Mouse (Mus musculus): ENCODE data around the gene Oaz3.

Oaz3 gene

DNA sequence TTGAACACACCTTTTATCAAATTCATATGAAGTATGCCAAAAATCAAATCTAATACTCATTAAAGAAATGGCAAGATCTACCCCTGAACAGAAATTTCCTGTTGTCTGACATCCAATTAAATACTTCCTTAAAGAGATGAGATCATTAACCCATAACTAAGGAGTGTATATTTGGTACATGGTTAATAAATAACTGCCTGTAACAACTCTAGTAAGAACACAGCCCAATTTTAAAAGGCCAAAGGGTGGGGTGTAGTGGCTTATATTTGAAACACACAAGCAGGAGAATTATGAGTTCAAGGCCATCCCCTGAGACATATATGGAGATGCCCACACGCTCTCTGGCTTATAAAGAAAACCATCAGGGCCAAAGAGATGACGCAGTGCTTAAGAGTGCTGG lies 5.7 kb upstream of the Oaz3 start:
- no peak for DNase-seq

DNA sequence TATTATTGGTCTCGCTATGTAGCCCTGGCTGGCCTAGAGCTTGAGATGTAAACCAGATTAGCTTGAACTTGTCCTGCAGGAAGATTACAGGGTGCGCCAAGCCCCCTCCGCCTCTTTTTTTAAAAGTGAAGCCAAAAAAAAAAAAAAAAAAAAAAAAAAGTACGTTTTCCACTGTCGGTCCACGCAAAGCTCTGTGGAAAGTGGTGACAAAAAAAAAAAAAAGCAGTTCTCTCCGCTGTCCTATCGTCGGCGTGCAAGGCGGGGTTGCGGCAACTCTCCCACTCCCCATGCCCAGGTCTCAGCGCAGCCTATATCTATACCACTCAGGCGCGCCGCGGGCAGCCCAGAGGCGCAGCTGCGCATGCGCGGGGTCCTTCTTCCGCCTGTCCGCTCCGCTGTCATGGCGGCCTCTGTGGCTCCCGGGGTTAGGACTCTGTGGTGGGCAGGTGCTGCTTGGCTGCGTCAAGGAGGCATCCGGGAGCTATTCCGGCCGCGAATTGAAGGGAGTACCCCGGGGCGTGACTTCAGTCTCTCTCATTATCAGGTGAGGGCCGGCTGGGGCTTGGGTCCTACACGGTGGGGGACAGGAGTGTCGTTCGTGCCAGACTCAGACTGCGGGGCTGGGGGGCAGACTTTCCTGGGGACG lies 641 bp downstream of the Oaz3 start, which contains the start of gene Mrpl9:
Gene Mrpl9 (plus strand): TSS at position 368 of the 646 bp plus-strand sequence.
- peak; percentile 99 for DNase-seq

DNA sequence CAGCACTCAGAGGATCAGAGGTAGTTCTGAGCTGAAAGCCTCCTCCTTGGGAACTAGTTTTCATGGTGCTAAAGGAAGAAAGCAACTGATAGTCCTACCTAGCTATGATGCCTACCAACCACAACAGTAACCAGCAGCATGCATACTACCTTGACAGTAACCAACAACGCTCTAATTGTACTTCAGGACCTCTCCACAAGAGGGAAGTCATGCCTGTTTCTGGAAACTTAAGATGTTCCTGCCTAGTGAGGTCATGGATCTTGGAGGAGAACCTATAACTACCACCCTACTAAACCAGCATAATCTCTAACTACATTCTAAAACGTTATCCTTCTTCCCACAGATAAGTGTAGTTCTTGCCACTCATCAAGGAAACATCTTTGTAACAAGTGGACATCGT lies 2.5 kb downstream of the Oaz3 start:
- peak; percentile 0 for DNase-seq

DNA sequence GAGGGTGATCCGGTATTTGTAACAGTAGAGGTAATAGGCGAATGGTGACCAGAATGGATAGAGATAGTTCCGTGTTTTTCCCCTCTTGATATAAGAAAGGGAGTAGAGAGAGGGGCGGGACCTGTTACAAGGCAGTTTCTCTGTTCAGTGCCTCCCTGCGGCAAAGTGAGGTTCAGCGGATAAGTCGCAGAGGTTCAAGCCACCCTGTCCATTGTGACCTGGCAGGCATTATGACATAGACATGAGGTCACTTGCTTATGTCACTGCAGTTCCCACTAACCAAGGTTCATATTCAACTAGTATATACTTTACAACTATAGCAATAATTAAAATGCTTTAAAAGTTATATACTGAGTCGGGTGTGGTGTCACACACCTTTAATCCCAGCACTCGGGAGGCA lies 7.3 kb downstream of the Oaz3 start:
- peak; percentile 61 for DNase-seq

DNA sequence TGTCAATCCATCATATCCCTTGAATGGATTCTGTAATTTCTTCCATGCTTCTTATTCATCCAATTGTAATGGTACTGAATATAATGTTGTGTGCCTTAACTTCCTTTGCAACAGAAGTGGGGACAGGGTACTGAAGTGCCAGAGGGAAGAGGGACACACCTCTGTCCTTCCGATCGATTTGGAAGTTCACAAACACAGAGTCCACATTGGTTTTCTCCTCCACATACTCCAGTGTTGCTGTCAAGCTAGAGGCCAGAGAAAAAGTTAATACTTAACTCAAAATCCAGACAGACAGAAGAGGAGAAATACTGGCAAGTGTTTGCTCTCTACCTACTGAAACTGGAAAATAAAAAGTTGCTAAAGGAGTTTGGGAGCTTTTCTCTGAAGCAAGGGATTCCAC lies 9.4 kb downstream of the Oaz3 start:
- peak; percentile 16 for DNase-seq

DNA sequence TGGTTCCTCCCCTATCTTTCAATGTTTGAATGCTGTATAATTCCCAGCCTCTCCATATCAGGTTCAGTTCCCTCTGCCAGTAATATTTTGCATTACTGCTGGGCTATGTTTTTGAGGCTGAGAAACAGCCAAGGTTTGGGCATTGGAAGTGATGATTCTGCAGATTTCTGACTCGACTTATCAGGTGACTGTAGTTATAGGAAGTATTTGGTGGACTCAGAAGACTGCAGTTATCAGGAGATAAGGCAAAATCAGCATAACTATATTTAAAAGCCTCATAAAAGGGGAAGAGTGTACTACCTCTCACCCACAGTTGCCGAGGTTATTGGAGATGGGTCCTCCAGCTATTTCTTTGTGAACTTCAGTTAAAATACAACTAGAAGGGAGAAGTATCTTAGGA lies 12.7 kb downstream of the Oaz3 start:
- no peak for DNase-seq

DNA sequence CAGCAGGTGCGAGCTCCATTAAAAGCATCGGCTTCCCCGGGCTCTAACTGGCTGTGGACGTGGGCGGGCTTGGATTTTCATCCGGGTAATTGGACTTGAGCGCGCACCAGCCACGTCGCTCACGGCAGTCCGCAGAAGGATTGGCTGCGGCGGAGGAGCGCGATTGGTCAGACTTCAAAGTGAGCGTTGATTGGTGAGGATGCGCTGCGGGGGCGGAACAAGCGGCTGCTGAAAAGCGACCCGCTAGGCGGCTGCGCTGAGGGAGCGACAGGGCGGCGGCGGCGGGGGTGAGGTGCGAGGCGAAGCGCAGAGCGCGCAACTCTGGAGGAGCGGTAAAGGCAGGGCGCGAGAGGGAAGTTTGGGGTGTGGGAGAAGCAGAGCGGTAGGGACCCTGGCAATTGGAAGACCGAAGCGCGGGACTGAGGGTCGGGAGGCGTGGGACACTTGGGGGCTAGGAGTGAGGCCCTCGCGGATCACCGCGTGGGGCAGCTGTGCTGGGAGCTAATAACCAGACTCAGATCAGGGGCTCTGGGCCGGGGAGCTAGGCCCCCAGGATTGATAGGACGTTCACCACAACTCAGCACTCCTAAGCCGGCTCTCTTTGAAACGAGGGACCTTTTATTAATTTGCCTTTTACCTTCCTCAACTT lies 30.6 kb downstream of the Oaz3 start, which contains the start of gene Tdrkh:
Gene Tdrkh (plus strand): TSS at position 243 of the 649 bp plus-strand sequence.
- peak; percentile 100 for DNase-seq

DNA sequence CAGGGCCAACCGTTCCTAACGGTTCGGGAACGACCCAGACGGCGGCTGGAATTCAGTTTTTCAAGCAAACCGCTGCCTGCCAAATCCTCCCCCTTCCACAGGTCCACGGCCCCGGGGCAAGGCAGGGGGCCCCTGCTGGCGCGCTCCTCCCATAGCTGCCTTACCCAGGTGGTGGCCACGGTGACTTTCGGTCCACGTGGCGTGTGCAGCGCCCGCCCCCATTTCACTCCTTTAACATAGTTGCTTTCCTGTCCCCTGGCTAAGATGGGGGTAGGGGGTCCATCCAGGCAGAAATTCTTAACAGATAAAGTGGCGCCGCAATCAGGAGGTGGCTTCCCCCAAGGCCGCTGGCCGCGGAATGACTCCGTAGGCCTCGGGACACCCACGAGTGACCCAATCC lies 31.2 kb downstream of the Oaz3 start:
- no peak for DNase-seq

DNA sequence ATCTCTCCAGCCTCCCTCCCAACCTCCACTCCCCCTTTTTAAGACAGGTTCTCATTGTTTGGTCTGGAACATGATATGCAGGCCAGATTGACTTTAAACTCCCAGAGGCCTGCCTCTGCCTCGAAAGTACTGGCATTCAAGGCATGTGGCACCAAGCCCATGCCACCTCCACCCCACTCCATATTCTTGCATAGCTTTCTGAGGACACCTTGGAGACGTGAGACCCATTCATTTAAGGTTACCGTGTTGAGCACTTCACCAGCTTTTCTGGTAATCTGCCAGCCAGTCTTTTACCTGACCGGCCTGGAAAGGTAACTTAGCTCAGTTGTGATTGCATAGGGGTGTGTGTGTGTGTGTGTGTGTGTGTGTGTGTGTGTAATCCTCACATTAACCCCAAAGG lies 38.2 kb downstream of the Oaz3 start:
- peak; percentile 72 for DNase-seq

DNA sequence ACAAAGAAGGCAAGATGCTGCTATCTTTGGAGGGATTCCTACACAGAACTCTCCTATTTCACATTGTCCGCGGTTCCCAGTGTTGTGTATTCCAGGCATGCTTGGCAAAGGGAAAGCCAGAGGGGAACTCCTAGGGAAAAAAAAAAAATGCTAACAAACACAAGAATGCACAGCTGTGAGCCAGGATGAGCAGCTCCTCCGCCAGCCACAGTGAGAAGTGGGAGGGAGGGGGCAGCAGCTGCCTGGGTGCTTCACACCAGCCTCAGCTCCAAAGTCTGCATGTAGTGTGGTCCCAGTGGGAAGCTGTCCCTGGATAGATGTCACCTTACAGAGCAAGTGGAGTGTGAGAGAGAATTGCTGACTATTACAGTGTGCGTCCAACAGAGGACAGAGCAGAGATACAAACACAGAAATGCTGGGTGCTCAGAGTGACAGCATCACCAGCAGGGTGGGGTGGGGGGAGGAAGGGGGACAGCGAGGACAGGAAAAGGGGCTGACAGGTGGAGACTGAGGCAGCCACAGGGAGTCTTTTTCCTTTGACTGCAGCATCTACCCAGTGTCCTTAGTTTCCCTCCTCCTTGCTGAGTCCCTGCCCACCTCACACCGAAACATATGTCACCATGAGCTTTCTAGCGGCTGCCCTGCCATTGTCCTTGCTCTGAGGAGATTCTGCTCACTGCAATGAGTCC lies 39.2 kb downstream of the Oaz3 start:
- peak; percentile 82 for DNase-seq

DNA sequence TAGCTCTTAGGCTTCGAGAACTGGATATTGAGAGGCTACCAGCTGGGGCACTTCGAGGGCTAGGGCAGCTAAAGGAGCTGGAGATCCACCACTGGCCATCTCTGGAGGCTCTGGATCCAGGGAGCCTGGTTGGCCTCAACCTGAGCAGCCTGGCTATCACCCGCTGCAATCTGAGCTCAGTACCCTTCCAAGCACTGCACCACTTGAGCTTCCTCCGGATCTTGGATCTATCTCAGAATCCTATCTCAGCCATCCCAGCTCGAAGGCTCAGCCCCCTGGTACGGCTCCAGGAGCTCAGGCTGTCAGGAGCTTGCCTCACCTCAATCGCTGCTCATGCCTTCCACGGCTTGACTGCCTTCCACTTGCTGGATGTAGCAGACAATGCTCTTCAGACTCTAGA lies 41.3 kb downstream of the Oaz3 start:
- DNase-seq, result peak; percentile 59

DNA sequence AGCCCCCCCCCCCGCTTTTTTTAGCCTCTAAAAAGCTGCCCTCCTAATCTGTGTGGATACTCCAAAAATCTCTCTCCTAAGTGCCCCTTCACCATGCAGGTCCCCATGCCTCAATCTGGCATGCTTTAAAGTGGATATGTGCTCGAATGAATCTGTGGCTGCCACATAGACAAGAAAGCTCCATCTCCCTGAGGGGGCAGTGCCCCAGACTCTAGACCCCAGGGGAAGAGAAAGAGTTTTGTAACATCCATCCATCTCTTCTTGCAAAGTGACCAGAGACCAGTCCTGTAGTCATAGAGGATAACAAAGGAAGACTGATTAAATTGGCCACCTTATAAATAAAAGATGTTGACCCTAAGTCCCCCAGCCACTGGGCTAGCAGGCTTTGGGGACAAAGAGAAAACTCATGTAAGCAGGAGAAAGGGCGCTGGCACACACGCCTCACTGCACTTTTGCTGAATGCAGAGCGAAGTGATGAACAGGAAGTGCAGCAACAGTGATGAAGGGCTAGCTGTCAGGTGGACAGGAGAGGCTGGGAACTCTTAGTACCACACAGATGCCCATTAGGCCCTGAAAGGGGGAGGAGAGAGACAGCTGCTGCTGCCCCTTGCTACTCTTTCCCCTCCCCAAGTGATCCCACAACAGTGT lies 43.9 kb downstream of the Oaz3 start:
- peak; percentile 63 for DNase-seq

DNA sequence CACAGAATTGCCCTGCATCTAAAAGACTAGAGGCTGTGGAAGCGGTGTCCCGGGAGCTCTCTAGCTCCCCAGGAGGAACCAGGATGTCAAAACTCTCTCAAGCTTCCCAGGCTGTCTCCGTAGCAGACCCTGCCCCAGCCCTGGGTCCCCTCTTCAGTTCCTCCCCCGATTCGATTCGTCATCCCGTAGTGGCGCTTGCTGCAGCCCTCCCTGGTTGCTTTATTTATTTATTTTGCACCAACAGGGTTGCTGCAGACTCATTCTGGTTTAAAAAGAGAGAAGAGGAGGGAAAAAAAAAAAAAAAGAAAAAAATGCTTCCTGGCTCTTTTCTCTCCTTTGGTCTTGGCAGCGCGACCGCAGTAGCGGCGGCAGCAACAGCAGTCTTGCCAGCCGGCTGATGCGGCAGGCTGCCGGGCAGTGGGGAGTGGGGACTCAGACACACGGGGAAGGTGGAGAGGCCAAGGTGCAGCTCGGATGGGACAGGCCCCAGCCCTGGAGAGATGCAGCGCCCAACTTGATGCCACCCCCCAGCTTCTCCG lies 44.7 kb downstream of the Oaz3 start:
- DNase-seq, result peak; percentile 85

DNA sequence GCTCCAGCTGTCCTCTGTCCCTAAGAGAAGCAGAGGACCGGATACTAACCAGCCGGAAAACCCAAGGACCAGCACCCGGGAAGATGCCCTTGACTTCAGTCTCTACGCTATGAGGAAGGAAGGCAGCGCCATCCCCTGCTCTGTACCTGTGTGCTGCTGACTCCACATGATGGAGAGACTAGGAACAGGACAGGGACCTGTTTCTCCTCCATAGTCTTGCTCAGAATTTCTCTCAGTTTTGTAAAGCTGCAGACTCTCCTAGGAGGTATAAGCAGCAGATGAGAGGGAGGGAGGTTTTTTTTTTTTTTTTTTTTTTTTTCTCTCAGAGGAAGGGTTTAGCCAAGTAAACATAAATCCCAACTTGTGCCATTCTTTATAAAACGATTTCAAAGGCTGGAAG lies 45.5 kb downstream of the Oaz3 start, which contains the start of gene Lingo4:
Gene Lingo4 (plus strand): TSS at position 301 of the 400 bp plus-strand sequence.
- peak; percentile 40 for DNase-seq

DNA sequence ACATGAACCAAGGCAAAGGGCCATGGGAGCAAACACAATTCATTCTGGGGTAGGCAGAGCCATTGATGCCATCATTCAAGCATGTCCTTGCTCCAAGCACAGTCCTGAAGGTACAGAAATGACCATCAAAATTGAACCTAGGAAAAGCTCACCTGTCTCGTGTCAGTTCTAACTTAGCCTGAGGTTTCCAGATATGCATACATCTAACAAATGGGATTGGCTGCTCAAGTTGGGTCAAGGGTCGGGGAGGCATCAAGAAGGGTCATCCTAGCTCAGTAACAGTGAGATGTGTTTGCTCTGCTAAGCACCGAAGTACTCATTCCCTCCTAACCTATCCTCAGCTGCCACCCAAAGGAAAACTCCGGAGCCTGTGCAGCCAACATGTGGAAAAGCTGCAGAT lies 46.9 kb downstream of the Oaz3 start:
- peak; percentile 70 for DNase-seq

DNA sequence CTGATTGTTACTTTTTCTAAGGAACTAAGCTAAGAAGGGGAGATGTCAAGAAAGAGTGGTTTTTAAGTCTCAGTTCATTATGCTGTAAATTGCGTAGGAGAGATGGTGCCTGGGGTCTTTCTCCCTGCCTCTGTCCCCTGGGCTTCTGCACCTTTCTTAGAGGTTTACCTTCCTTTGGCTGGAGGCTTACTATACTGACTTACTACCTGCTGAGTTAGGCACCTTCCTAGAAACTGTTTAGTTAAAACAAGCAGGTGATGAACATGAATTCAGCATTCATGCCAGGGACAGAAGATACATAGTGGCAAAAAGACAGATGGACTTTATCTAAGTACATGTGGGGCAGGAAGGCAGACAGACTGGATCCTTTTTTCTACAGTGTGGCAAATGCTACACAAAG lies 47.4 kb downstream of the Oaz3 start:
- peak; percentile 59 for DNase-seq

DNA sequence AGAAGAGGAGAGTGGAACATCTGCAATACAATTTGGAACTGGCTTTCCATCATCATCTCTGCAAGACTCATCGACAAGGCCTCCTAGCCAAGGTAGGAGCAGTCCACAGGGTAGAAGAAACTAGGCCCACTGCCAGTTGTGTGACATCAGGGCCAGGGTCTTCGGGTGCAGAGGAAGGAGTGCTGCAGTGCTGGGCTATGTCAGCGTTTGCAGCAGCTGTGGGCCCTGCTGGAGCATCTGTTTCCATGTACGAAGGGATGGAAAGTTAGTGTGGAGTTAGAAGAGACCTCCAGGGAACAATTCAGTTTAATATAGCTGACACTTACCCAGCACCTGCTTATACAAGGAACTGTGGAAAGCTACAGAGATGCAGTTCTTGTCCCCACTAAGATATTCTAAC lies 50.7 kb downstream of the Oaz3 start:
- peak; percentile 83 for DNase-seq

DNA sequence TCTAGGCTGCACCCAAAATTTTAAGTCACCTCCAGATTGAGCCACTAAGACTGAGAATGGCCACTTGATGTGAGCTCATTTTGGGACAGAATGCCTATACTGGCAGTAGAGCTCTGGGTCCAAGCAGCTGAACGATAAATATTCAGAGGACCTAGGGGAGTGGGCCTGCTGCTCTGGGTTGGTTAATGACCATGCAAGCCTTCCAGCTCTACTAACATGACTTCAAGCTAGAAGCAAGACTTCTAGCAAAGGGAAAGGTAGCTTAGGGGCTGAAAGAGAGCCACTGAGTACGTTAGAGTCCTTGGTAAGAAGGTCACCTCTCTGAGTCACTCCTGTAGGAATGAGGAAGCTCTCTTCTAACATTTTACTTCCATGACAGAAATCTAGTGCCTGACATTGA lies 51.6 kb downstream of the Oaz3 start:
- DNase-seq, result peak; percentile 74

DNA sequence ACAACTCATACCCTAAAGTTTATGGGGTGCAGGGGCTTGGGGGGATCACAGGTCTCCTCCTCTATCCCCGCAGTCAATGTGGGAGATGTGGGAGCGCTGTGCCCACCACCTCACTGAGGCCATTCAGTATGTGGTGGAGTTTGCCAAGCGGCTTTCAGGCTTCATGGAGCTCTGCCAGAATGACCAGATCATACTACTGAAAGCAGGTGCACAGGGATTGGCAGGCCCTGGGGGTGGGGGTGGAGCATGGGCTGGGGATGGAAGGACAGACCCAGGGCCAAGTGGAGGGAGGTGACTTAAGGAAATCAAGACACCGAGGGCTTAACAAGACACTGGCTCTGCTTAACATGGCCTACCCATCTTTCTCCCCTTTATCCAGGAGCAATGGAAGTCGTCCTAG lies 52.7 kb downstream of the Oaz3 start:
- DNase-seq, result no peak

DNA sequence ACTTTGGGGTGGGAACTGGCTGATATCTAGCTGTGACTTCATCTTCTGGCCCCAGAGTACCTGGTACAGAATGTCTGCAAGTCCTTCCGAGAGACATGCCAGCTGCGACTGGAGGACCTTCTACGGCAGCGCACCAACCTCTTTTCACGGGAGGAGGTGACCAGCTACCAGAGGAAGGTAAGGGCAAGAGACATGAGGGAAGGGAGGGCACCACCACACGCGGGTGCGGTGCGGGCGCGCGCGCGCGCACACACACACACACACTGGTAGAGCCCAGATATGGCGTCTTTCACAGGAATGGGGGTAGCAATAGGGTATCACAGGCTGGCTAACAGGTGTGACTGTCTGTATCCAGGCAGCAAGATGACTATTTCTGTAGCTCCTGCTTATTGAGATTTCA lies 54.3 kb downstream of the Oaz3 start:
- DNase-seq, result no peak

DNA sequence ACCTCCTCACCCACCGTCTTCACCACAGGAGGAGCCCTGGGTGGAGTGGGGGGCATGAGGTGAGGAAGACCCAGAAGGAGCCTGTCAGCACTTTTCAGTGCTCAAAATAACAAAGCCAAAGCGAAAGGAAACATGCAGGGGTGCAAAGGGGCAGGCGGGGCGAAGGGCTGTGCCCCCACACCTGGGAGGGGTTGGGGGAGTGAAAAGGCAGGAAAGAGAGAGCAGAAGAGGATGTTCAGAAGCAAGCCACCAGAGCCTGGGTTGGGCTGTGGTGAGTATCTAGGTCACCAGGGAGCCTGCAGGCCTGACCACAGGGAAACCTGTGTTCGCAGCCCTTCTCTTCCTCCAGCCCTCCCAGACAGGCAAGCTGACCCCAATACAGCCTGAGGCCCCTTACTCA lies 55.7 kb downstream of the Oaz3 start:
- DNase-seq, result no peak

DNA sequence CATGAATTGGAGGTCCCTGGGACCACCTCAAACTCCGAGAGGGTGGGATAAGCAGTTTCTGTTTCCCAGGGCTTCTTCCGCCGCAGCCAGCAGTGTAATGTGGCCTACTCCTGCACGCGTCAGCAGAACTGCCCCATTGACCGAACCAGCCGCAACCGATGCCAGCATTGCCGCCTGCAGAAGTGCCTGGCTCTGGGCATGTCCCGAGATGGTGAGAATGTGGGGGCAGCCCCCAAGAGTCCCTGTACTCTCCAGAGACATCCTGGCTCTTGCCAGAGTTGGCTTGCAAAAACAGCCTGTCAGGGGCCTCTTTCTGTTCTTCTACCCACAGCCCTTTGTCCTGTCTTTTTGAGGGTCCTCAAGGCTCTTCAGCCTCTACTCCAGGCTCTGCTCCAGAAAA lies 56.3 kb downstream of the Oaz3 start:
- DNase-seq, result no peak

DNA sequence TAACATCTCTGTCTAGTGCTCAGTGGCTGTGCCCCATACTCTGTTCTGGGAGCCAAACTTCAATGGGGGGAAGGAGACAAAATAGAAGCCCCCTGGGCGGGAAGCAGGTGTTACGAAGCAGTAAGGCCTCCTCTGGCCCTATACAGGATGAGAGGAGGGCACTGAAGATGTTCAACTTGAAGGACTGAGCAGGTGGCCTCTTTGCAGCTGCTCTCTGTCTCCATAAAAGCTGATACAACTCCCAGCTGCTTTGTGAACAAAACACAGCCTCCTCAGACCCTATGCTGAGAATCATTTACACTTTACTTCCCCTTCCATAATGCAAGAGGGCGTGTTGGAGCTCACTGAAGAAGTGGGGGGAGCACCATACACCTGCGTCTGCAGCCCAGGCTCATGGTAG lies 57.0 kb downstream of the Oaz3 start:
- no peak for DNase-seq

Data from heart, adult 11 months (tissue).